Mouse (Mus musculus) thymus, adult 2 months (tissue): Measurements from ENCODE around the gene Col4a2. TPM values are rescaled to one million over a fixed set of nuclear protein-coding genes. Genes with fewer than 3 reads are reported as not detected.

Source experiments
- DNase-seq: peaks from one replicate; pipeline ENCODE4 v3.0.0; 2021
- H3K27ac ChIP-seq: fragments of 200-500 bp; 2 replicates; pipeline ENCODE4 v1.5.1; 2012; ENCODE audit warnings: low read length, control low read depth; ENCODE audit not compliant: control insufficient read depth, insufficient read depth
- H3K27me3 ChIP-seq: fragments of 200-500 bp; 2 replicates; pipeline ENCODE4 v1.6.1; 2012; ENCODE audit warnings: mild to moderate bottlenecking, low read length, moderate library complexity, mixed read lengths; ENCODE audit not compliant: control insufficient read depth, insufficient read depth
- H3K36me3 ChIP-seq: fragments of 200-500 bp; 2 replicates; pipeline ENCODE4 v1.6.1; 2012; ENCODE audit warnings: mild to moderate bottlenecking, low read length, moderate library complexity; ENCODE audit not compliant: control insufficient read depth, insufficient read depth
- H3K4me1 ChIP-seq: fragments of 200-500 bp; replicated peaks from 2 replicates; pipeline ENCODE4 v1.6.1; 2012; ENCODE audit warnings: low read length; ENCODE audit not compliant: control insufficient read depth, insufficient read depth
- H3K4me3 ChIP-seq: fragments of 200-500 bp; 2 replicates; pipeline ENCODE4 v1.5.1; 2012; ENCODE audit warnings: mild to moderate bottlenecking, low read length, control low read depth, moderate library complexity; ENCODE audit not compliant: control insufficient read depth, insufficient read depth
- CTCF ChIP-seq: fragments of 200-500 bp; IDR thresholded peaks from 2 replicates; pipeline ENCODE4 v1.5.1; 2012; ENCODE audit warnings: mild to moderate bottlenecking, control low read depth, low read length, moderate library complexity, borderline replicate concordance; ENCODE audit not compliant: control insufficient read depth, poor library complexity, insufficient read depth; ENCODE audit errors: extremely low read depth
- POLR2A ChIP-seq: fragments of 200-500 bp; IDR thresholded peaks from 2 replicates; pipeline ENCODE4 v1.6.1; 2012; ENCODE audit warnings: mild to moderate bottlenecking, low read length, control low read depth, moderate library complexity; ENCODE audit not compliant: control insufficient read depth, poor library complexity, insufficient read depth; ENCODE audit errors: extremely low read depth
- WGBS: fragments of 180-500 bp; shearing (Covaris S2); methylation state at CpG from one replicate; pipeline ENCODE4 v1.1.7; 2018; 5-methylcytosine and 5-hydroxymethylcytosine counted together
- polyA plus RNA-seq: library from polyadenylated mRNA; depleted of rRNA; stranded (reverse); fragments of >200 nt; gene quantifications from 2 replicates; pipeline ENCODE4 v1.2.3, GENCODE M21; 2012

The Col4a2 gene
- polyA plus RNA-seq, 1 experiment = 25.7 TPM

DNA sequence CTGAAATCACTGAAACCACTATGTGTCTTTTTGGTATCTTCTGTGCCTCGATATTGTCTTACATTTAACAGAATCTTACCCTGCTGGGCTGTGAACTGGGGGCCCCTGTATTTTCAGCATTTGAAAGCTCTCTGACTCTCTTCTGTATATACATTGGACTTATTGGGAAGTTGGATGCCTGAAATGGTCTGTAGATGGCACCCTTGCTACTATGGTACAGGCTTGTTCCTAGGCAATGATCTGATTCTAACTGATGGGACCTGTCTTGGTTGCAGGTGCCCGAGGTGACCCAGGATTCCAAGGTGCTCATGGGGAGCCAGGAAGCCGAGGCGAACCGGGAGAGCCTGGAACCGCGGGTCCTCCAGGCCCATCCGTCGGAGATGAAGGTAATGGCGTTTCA, 102.5 kb downstream of the Col4a2 start:
- Histone ChIP-seq H3K4me3 (no peak overlapping the region), H3K36me3 (no peaks in the 10 kb centered on the region), H3K27me3 (no peaks in the 10 kb centered on the region), H3K4me1 (no peaks in the 10 kb centered on the region), H3K27ac (no peak overlapping the region)
- TF ChIP-seq CTCF = no peak
- TF ChIP-seq POLR2A = no peak
- 91% methylated on average over 10 of the region's 10 CpGs for WGBS
- no peak for DNase-seq

DNA sequence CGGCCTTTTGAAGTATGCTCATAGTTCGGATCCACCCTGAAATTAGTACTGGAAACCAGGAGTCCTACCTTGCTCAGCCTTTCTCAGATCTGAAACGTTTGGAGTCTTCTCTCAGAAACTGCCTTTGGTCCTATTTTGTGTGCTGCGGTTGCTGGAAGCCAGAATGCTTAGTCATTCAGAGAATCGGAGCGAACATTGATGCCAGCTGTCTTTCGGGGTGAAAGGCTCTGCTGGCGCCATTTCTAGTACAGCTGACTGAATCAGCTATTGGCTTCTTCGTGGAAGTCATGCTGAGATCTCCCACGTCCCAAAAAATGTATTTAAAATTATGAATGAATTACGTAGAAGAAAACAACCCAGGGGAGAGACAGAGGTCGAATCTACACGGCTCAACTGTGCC, 105.2 kb downstream of the Col4a2 start:
- TF ChIP-seq CTCF (no peak), POLR2A (no peak)
- WGBS = 72% methylated on average over 13 of the region's 13 CpGs
- Histone ChIP-seq H3K4me1 (no peaks in the 10 kb centered on the region), H3K27me3 (no peaks in the 10 kb centered on the region), H3K4me3 (no peak overlapping the region), H3K27ac (no peak overlapping the region), H3K36me3 (no peaks in the 10 kb centered on the region)
- no peak for DNase-seq

DNA sequence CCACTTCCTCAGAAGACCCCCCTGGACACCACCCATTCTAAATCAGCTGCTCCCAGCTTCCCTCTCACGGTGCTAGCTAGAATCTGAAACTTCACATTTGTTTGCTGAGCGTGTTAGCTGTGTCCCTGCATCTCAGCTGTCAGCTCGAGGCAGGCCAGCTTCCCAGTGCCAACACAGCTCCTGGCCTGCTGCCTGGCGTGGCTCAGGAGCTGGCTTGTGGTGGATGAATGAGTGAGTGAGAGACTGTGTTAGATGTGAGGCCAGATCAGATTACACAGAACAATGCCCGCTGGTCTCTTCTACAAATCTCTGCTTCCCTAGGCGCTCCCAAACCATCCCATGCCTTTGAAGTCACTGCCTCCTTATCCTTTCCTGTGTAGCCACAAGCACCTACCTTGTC, 106.6 kb downstream of the Col4a2 start:
- Histone ChIP-seq H3K27ac (no peak overlapping the region), H3K4me3 (no peak overlapping the region), H3K27me3 (no peaks in the 10 kb centered on the region), H3K36me3 (no peaks in the 10 kb centered on the region), H3K4me1 (no peaks in the 10 kb centered on the region)
- WGBS = 74% methylated on average over 6 of the region's 6 CpGs
- no peak for DNase-seq
- TF ChIP-seq CTCF (no peak), POLR2A (no peak)

DNA sequence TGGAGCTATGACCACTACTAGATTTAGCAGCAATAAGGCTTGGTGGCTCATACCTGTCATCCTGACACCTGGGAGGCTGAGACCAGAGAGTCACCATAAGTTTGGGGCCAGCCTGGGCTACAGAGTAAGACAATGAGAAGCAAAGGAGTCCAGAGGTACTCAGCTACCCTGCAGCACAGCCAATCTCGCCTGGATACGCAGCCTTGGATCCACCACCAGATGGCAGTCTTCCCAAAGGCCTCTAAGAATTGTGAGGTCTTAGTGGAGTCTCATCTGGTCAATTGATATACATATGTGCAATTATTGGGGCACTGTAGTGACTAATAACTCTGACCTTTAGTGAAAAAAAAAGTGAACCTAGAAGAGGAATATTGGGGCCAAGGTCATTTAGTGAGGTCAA, 107.0 kb downstream of the Col4a2 start:
- H3K36me3 ChIP-seq = no peaks in the 10 kb centered on the region
- TF ChIP-seq CTCF = peak; percentile 48; the same call in 1 of the 2 replicates
- TF ChIP-seq POLR2A = no peak
- WGBS = 12% methylated on average over 2 of the region's 2 CpGs
- no peak overlapping the region for H3K4me3 ChIP-seq
- DNase-seq = peak; percentile 51
- no peak overlapping the region for H3K27ac ChIP-seq
- H3K27me3 ChIP-seq = no peaks in the 10 kb centered on the region
- no peaks in the 10 kb centered on the region for H3K4me1 ChIP-seq

DNA sequence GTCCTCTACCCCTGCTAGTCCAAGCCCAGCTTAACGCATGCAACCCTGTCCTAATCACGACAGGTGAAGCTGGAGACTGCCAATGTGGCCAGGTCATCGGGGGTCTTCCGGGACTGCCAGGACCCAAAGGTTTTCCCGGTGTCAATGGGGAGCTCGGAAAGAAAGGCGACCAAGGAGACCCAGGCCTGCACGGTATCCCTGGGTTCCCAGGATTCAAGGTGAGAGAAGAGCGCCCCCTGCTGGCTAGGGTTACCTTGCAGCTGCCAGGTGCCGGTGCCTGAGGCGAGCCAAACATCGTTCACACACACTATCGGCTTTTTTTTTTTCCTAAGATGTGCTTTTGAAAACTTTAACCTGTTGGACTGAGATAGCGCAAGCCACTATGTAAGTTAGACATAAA, 108.5 kb downstream of the Col4a2 start:
- H3K27ac ChIP-seq = no peak overlapping the region
- no peaks in the 10 kb centered on the region for H3K36me3 ChIP-seq
- no peaks in the 10 kb centered on the region for H3K4me1 ChIP-seq
- no peak overlapping the region for H3K4me3 ChIP-seq
- peak; percentile 50 for DNase-seq
- no peaks in the 10 kb centered on the region for H3K27me3 ChIP-seq
- TF ChIP-seq CTCF (peak; percentile 91), POLR2A (no peak)
- WGBS = 64% methylated on average over 14 of the region's 14 CpGs

DNA sequence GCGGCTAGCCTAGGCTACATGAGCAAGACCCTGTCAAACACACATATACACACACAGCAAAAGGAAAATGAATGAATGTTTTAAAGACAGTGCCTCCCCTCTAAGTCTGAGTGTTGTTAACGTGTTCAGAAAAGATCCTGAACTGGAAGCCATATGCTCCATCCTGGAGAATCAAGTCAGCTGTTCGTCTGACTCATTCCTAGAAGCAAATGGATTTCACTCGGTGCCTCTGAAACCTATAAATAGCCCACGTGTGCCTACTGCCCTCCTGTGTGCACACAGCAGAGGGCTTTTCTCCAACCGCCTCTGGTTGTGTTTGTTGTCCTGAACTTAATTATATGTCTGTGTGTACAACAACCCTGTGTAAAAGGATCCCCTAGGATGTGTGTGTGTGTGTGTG, 109.4 kb downstream of the Col4a2 start:
- Histone ChIP-seq H3K4me3 (no peak overlapping the region), H3K27me3 (no peaks in the 10 kb centered on the region), H3K4me1 (no peaks in the 10 kb centered on the region), H3K27ac (no peak overlapping the region), H3K36me3 (no peaks in the 10 kb centered on the region)
- DNase-seq = no peak
- 92% methylated on average over 6 of the region's 6 CpGs for WGBS
- TF ChIP-seq POLR2A = no peak
- TF ChIP-seq CTCF = no peak

DNA sequence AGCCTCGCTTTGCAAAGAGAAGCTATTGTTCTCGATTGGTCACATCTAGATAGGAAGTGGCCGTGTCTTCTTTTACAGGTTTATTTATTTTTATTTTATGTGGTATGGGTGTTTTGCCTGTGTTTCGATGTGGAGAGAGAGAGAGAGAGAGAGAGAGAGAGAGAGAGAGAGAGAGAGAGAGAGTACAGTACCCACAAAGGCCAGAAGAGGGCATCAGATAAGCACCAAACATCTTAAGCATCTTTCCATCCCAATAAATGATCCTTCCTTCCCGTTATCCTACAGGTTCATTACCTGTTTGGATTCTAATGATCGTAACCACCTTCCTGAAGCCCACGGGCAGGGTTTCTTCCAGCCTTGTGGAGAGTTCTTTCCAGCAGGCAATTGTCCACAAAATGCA, 110.5 kb downstream of the Col4a2 start:
- H3K4me1 ChIP-seq = no peaks in the 10 kb centered on the region
- 79% methylated on average over 7 of the region's 7 CpGs for WGBS
- TF ChIP-seq POLR2A = no peak
- TF ChIP-seq CTCF = no peak

More for the DNA sequence above, 110.5 kb downstream of the Col4a2 start:
- no peaks in the 10 kb centered on the region for H3K27me3 ChIP-seq
- no peak overlapping the region for H3K27ac ChIP-seq
- DNase-seq = no peak
- no peak overlapping the region for H3K4me3 ChIP-seq
- H3K36me3 ChIP-seq = no peaks in the 10 kb centered on the region
